Mouse (Mus musculus): ENCODE results near the gene Fbxl16.

Gene Fbxl16

GRCm38 (mm10) chr17:25828712-25829557 is 20.1 kb downstream of the Fbxl16 start, which contains the start of gene Jmjd8:
Gene Jmjd8, plus strand, starts transcription at chr17:25828867.
- DNase-seq: peak; percentile 78 to 79

- no peak for DNase-seq
Observed at GRCm38 (mm10) chr17:25829558-25830017, 20.7 kb downstream of the Fbxl16 start.

GRCm38 (mm10) chr17:25830200-25830753 is 21.4 kb downstream of the Fbxl16 start:
- DNase-seq: no peak

GRCm38 (mm10) chr17:25830806-25831431 is 22.0 kb downstream of the Fbxl16 start:
- DNase-seq: no peak

GRCm38 (mm10) chr17:25831451-25832281 is 22.8 kb downstream of the Fbxl16 start:
- peak in 1 of 2 experiments; percentile 53 for DNase-seq

- peak; percentile 100 for DNase-seq
Observed at GRCm38 (mm10) chr17:25832436-25833290, 23.8 kb downstream of the Fbxl16 start.

GRCm38 (mm10) chr17:25833291-25833663 is 24.4 kb downstream of the Fbxl16 start, which contains the start of gene Stub1:
Gene Stub1, minus strand, starts transcription at chr17:25833404.
- DNase-seq: peak; percentile 93 to 96

- no peak for DNase-seq
Observed at GRCm38 (mm10) chr17:25833961-25834594, 25.2 kb downstream of the Fbxl16 start.

- DNase-seq: no peak
Observed at GRCm38 (mm10) chr17:25834595-25835222, 25.8 kb downstream of the Fbxl16 start.

- no peak for DNase-seq
Observed at GRCm38 (mm10) chr17:25835301-25835700, 26.4 kb downstream of the Fbxl16 start.

GRCm38 (mm10) chr17:25835816-25836215 is 26.9 kb downstream of the Fbxl16 start:
- DNase-seq: no peak

GRCm38 (mm10) chr17:25836397-25837075 is 27.7 kb downstream of the Fbxl16 start:
- DNase-seq: no peak

- peak; percentile 66 to 80 for DNase-seq
Observed at GRCm38 (mm10) chr17:25837076-25837410, 28.2 kb downstream of the Fbxl16 start, which contains the start of gene Rhbdl1. Gene Rhbdl1, minus strand, starts transcription at chr17:25837295.

- no peak for DNase-seq
Observed at GRCm38 (mm10) chr17:25837533-25837932, 28.6 kb downstream of the Fbxl16 start.

GRCm38 (mm10) chr17:25838904-25839303 is 30.0 kb downstream of the Fbxl16 start:
- DNase-seq: no peak

GRCm38 (mm10) chr17:25839455-25840235 is 30.8 kb downstream of the Fbxl16 start:
- DNase-seq: no peak

GRCm38 (mm10) chr17:25840519-25840918 is 31.6 kb downstream of the Fbxl16 start:
- no peak for DNase-seq

- DNase-seq: no peak
Observed at GRCm38 (mm10) chr17:25841117-25841880, 32.4 kb downstream of the Fbxl16 start, which contains the start of gene Gm20683. Gene Gm20683, minus strand, starts transcription at chr17:25841763.

All from lung, postnatal 4 days (tissue).